Mouse (Mus musculus) kidney, embryonic 15.5 days (tissue): ENCODE measurements around the gene Map3k12. TPM values are rescaled to one million over a fixed set of nuclear protein-coding genes. Genes with fewer than 3 reads are reported as not detected.
A peak's percentile ranks its signal among the peaks of the same experiment; 100 is the strongest.

Source experiments
- ATAC-seq: fragments of 200-750 bp; cut with Nextera tagmentation; replicated peaks from 2 replicates; pipeline ENCODE4 v1.8.0; 2017; ENCODE audit warnings: moderate TSS enrichment; ENCODE audit not compliant: low FRiP score
- H3K27ac ChIP-seq: fragments of 300-500 bp; sonication (generic); 2 replicates; pipeline ENCODE4 v1.5.1; 2015; ENCODE audit warnings: mild to moderate bottlenecking, inconsistent platforms
- H3K27me3 ChIP-seq: fragments of 300-500 bp; sonication (generic); 2 replicates; pipeline ENCODE4 v1.6.1; 2015; ENCODE audit warnings: inconsistent platforms
- H3K36me3 ChIP-seq: fragments of 300-500 bp; sonication (generic); 2 replicates; pipeline ENCODE4 v1.6.1; 2015; ENCODE audit warnings: inconsistent platforms
- H3K4me1 ChIP-seq: fragments of 300-500 bp; sonication (generic); 2 replicates; pipeline ENCODE4 v1.6.1; 2015; ENCODE audit warnings: inconsistent platforms
- H3K4me2 ChIP-seq: fragments of 300-500 bp; sonication (generic); 2 replicates; pipeline ENCODE4 v1.6.1; 2015; ENCODE audit warnings: moderate library complexity, mild to moderate bottlenecking, inconsistent platforms
- H3K4me3 ChIP-seq: fragments of 300-500 bp; sonication (generic); replicated peaks from 2 replicates; pipeline ENCODE4 v1.5.1; 2015; ENCODE audit warnings: mild to moderate bottlenecking, inconsistent platforms
- H3K9ac ChIP-seq: fragments of 300-500 bp; sonication (generic); 2 replicates; pipeline ENCODE4 v1.6.1; 2015; ENCODE audit warnings: mild to moderate bottlenecking, inconsistent platforms
- H3K9me3 ChIP-seq: fragments of 300-500 bp; sonication (generic); replicated peaks from 2 replicates; pipeline ENCODE4 v1.6.1; 2016; ENCODE audit warnings: inconsistent platforms
- WGBS: fragments of 180-500 bp; shearing (Covaris S2); methylation state at CpG from one replicate; pipeline ENCODE4 v1.1.7; 2015; ENCODE audit warnings: mixed read lengths; 5-methylcytosine and 5-hydroxymethylcytosine counted together
- polyA plus RNA-seq: library from polyadenylated mRNA; unstranded; fragments of >200 nt; fragmentation: Nextera tagmentation; extraction: Ambion mirVana; gene quantifications from 2 replicates; pipeline ENCODE4 v1.2.1, GENCODE M21; 2015

Map3k12 gene
- polyA plus RNA-seq, 1 experiment from 2014 or later, result 19.7 TPM

DNA sequence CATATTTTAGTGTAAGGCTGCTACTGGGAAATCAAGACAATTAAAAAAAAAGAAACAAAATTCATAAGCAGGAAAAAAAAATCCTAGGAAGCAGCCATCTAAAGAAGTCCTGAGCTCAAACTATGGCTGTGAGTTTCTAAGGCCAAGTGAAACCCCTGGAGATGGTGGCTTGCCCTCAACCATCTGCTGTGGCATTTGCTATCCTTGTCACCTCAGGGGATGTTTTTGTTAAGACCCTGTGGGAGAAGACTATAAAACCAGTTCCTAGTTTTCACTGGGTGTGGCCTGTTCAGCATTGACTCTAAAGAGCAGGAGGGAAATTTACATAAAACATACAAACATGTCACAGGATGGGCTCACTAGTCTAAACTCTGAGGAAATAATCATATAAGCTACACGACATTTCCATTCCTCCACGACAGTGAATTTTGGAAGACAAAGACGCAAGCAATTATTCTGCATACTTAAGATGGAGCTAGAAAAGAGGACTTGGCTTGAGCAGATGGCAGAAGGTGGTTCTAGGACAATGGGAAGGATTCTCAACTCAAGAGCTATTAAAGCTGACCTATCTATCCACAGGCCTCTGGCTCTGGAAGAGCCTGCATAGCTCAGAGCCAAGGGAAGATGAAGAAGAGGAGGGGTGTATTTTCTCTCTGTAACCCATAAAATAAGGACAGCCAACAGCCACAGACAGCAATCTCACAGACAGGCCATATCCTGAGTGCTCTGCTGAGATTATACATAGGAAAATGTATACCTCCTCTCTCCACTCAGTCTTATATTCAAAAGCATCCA, 15.4 kb upstream of the Map3k12 start:
- Histone ChIP-seq H3K9ac (no peak overlapping the region), H3K9me3 (no peaks in the 10 kb centered on the region), H3K4me3 (no peak overlapping the region), H3K4me2 (no peak overlapping the region), H3K4me1 (no peaks in the 10 kb centered on the region), H3K36me3 (peaks cover 93% of the 10 kb centered on the region), H3K27ac (no peak overlapping the region), H3K27me3 (no peaks in the 10 kb centered on the region)
- ATAC-seq, result no peak
- 89% methylated on average over 3 of the region's 3 CpGs for WGBS

- Histone ChIP-seq H3K9me3 (no peaks in the 10 kb centered on the region), H3K27me3 (no peaks in the 10 kb centered on the region)
- 53% methylated on average over 4 of the region's 4 CpGs for WGBS
Measured at GRCm38 (mm10) chr15:102531586-102531985, 14.7 kb upstream of the Map3k12 start.

GRCm38 (mm10) chr15:102530566-102530965, 13.7 kb upstream of the Map3k12 start:
- WGBS, result 78% methylated on average over 4 of the region's 4 CpGs
- H3K27ac ChIP-seq, result no peak overlapping the region

More at GRCm38 (mm10) chr15:102531586-102531985, 14.7 kb upstream of the Map3k12 start:
- Histone ChIP-seq H3K4me2 (no peak overlapping the region), H3K4me3 (no peak overlapping the region), H3K9ac (no peak overlapping the region), H3K36me3 (peaks cover 89% of the 10 kb centered on the region), H3K27ac (no peak overlapping the region), H3K4me1 (no peaks in the 10 kb centered on the region)
- no peak for ATAC-seq

GRCm38 (mm10) chr15:102528396-102528795, 11.5 kb upstream of the Map3k12 start:
- 90% methylated on average over 1 of the region's 1 CpGs for WGBS
- Histone ChIP-seq H3K27me3 (no peaks in the 10 kb centered on the region), H3K4me1 (no peaks in the 10 kb centered on the region), H3K36me3 (peaks cover 85% of the 10 kb centered on the region), H3K27ac (no peak overlapping the region), H3K9ac (no peak overlapping the region), H3K4me3 (no peak overlapping the region), H3K4me2 (no peak overlapping the region), H3K9me3 (no peaks in the 10 kb centered on the region)
- ATAC-seq, result no peak

More at GRCm38 (mm10) chr15:102530566-102530965, 13.7 kb upstream of the Map3k12 start:
- no peak overlapping the region for H3K4me2 ChIP-seq
- H3K27me3 ChIP-seq, result no peaks in the 10 kb centered on the region
- H3K4me1 ChIP-seq, result no peaks in the 10 kb centered on the region
- no peaks in the 10 kb centered on the region for H3K9me3 ChIP-seq
- H3K9ac ChIP-seq, result no peak overlapping the region
- no peak for ATAC-seq
- peaks cover 83% of the 10 kb centered on the region for H3K36me3 ChIP-seq
- H3K4me3 ChIP-seq, result no peak overlapping the region

GRCm38 (mm10) chr15:102527936-102528335, 11.1 kb upstream of the Map3k12 start:
- WGBS, result 79% methylated on average over 3 of the region's 3 CpGs
- no peaks in the 10 kb centered on the region for H3K4me1 ChIP-seq

GRCm38 (mm10) chr15:102526111-102527002, 9.5 kb upstream of the Map3k12 start:
- Histone ChIP-seq H3K27me3 (no peaks in the 10 kb centered on the region), H3K4me3 (no peak overlapping the region), H3K9me3 (no peaks in the 10 kb centered on the region), H3K4me1 (no peaks in the 10 kb centered on the region), H3K4me2 (no peak overlapping the region), H3K9ac (no peak overlapping the region), H3K36me3 (peaks cover 83% of the 10 kb centered on the region), H3K27ac (no peak overlapping the region)
- ATAC-seq, result no peak
- WGBS, result 70% methylated on average over 6 of the region's 6 CpGs

More at GRCm38 (mm10) chr15:102527936-102528335, 11.1 kb upstream of the Map3k12 start:
- no peak for ATAC-seq
- no peaks in the 10 kb centered on the region for H3K9me3 ChIP-seq
- no peak overlapping the region for H3K9ac ChIP-seq
- H3K27ac ChIP-seq, result no peak overlapping the region
- H3K4me3 ChIP-seq, result no peak overlapping the region
- H3K36me3 ChIP-seq, result peaks cover 82% of the 10 kb centered on the region
- H3K27me3 ChIP-seq, result no peaks in the 10 kb centered on the region
- H3K4me2 ChIP-seq, result no peak overlapping the region

DNA sequence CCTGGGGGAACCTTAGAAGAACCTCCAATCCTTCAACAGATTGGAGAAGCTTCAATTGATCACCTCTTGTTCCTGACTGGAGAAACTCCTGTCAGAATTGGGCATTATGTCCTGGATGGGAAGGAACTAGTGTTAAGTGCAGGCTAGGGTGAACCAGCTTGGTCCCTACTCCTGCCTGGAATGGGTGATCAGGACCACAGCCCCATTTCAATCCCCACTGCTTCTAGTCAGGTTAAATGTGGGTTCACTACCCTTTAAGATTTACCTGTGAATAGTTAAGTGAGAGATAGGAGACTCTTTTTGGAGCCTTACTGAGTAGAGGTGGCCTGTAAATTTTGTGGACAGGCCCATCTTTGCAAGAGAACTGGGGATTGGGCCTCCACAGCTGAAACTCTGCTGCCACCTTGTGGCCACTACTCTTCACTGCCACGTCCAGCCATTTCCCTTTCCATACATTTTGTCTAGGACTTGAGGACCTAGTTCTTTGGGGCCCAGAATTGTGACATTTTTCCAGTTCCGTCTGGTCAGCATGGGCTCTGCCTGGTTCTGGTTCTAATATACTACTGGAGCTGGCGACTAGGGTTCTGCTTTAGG, 8.1 kb upstream of the Map3k12 start, which contains the start of gene Npff:
Gene Npff, minus strand, starts transcription at position 51 of the 594 bp plus-strand sequence.
- Histone ChIP-seq H3K9ac (peak within 1 kb of the TSS; percentile 15; the same call in 1 of the 2 replicates), H3K27me3 (no peaks in the 10 kb centered on the region), H3K9me3 (no peaks in the 10 kb centered on the region), H3K36me3 (peaks cover 82% of the 10 kb centered on the region), H3K4me3 (no peak within 1 kb of the TSS), H3K4me2 (no peak within 1 kb of the TSS), H3K4me1 (peaks cover 10% of the 10 kb centered on the region), H3K27ac (no peak within 1 kb of the TSS)
- no peak for ATAC-seq
- 4% methylated on average over 3 of the region's 3 CpGs for WGBS

GRCm38 (mm10) chr15:102521480-102521879, 4.6 kb upstream of the Map3k12 start:
- no peak overlapping the region for H3K9ac ChIP-seq
- H3K4me1 ChIP-seq, result peaks cover 20% of the 10 kb centered on the region
- H3K36me3 ChIP-seq, result peaks cover 54% of the 10 kb centered on the region
- no peak overlapping the region for H3K4me3 ChIP-seq
- H3K9me3 ChIP-seq, result no peaks in the 10 kb centered on the region
- H3K4me2 ChIP-seq, result no peak overlapping the region
- 89% methylated on average over 4 of the region's 4 CpGs for WGBS
- no peaks in the 10 kb centered on the region for H3K27me3 ChIP-seq
- H3K27ac ChIP-seq, result no peak overlapping the region
- no peak for ATAC-seq

DNA sequence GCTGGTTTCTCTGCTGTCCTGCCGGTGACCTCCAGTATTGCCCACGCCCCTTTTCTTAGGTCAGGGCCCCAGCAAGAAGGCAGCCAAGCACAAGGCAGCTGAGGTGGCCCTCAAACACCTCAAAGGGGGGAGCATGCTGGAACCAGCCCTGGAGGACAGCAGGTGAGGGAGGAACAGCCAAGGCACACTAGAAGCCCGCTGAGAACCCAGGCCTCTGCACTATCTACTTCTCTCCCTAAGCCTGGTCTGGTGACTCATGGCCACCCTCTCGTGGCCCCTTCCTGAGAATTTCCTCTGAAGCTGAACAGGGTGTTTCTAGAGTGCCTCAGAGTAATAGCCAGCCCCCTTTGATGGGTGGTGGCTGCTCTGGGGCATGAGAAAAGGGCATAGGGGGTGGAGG, 3.6 kb upstream of the Map3k12 start:
- no peak for ATAC-seq
- 0 out of 2 replicates have a peak overlapping the region, but pooled peaks have one; percentile 14 for H3K9ac ChIP-seq
- WGBS, result 85% methylated on average over 4 of the region's 4 CpGs

GRCm38 (mm10) chr15:102519211-102520141, 2.6 kb upstream of the Map3k12 start:
- H3K36me3 ChIP-seq, result peaks cover 41% of the 10 kb centered on the region
- H3K4me1 ChIP-seq, result peaks cover 34% of the 10 kb centered on the region
- no peak for ATAC-seq
- H3K9ac ChIP-seq, result peak overlapping the region; percentile 85
- H3K4me3 ChIP-seq, result peak overlapping the region; percentile 80
- H3K9me3 ChIP-seq, result no peaks in the 10 kb centered on the region
- H3K27me3 ChIP-seq, result no peaks in the 10 kb centered on the region
- 50% methylated on average over 17 of the region's 17 CpGs for WGBS
- H3K27ac ChIP-seq, result peak overlapping the region; percentile 100; the same call in 1 of the 2 replicates
- peak overlapping the region; percentile 81 for H3K4me2 ChIP-seq

More for the DNA sequence above, 3.6 kb upstream of the Map3k12 start:
- Histone ChIP-seq H3K36me3 (peaks cover 49% of the 10 kb centered on the region), H3K27ac (no peak overlapping the region), H3K27me3 (no peaks in the 10 kb centered on the region), H3K4me1 (peaks cover 30% of the 10 kb centered on the region), H3K9me3 (no peaks in the 10 kb centered on the region), H3K4me2 (no peak overlapping the region), H3K4me3 (no peak overlapping the region)

- Histone ChIP-seq H3K36me3 (peaks cover 35% of the 10 kb centered on the region), H3K4me1 (peaks cover 34% of the 10 kb centered on the region), H3K9ac (peak overlapping the region; percentile 85), H3K27ac (peak overlapping the region; percentile 100), H3K27me3 (no peaks in the 10 kb centered on the region), H3K4me2 (peak overlapping the region; percentile 81), H3K4me3 (peak overlapping the region; percentile 80), H3K9me3 (no peaks in the 10 kb centered on the region)
- 17% methylated on average over 9 of the region's 9 CpGs for WGBS
- ATAC-seq, result no peak; the same call in 1 of the 2 replicates
Measured at GRCm38 (mm10) chr15:102518859-102519201, 2.0 kb upstream of the Map3k12 start.
